Mouse (Mus musculus) forebrain, postnatal 0 days (tissue): ENCODE measurements around the gene Sugt1. TPM values are rescaled to one million over a fixed set of nuclear protein-coding genes. Genes with fewer than 3 reads are reported as not detected.

ENCODE experiments used
- ATAC-seq: fragments of 200-750 bp; cut with Nextera tagmentation; 2 replicates; pipeline ENCODE4 v1.8.0; 2017; ENCODE audit warnings: mild to moderate bottlenecking, moderate library complexity
- DNase-seq: peaks from one replicate; pipeline ENCODE4 v3.0.0-alpha.2; 2015
- H3K27ac ChIP-seq: fragments of 300-500 bp; sonication (generic); 2 replicates; pipeline ENCODE4 v1.5.1; 2014; ENCODE audit warnings: low read depth, mild to moderate bottlenecking, antibody characterized with exemption, low read length, moderate library complexity, mixed read lengths
- H3K27me3 ChIP-seq: fragments of 300-500 bp; sonication (generic); 2 replicates; pipeline ENCODE4 v1.6.1; 2014; ENCODE audit warnings: mild to moderate bottlenecking, low read length, mixed read lengths; ENCODE audit not compliant: insufficient read depth
- H3K36me3 ChIP-seq: fragments of 300-500 bp; sonication (generic); 2 replicates; pipeline ENCODE4 v1.6.1; 2014; ENCODE audit warnings: mild to moderate bottlenecking, moderate library complexity; ENCODE audit not compliant: insufficient read depth
- H3K4me1 ChIP-seq: fragments of 300-500 bp; sonication (generic); 2 replicates; pipeline ENCODE4 v1.6.1; 2014; ENCODE audit warnings: antibody characterized with exemption; ENCODE audit not compliant: insufficient read depth
- H3K4me2 ChIP-seq: fragments of 300-500 bp; sonication (generic); 2 replicates; pipeline ENCODE4 v1.6.1; 2014; ENCODE audit warnings: low read depth, mild to moderate bottlenecking, moderate library complexity
- H3K4me3 ChIP-seq: fragments of 300-500 bp; sonication (generic); 2 replicates; pipeline ENCODE4 v1.5.1; 2014; ENCODE audit warnings: low read depth, low read length, mixed read lengths
- H3K9ac ChIP-seq: fragments of 300-500 bp; sonication (generic); 2 replicates; pipeline ENCODE4 v1.6.1; 2014; ENCODE audit warnings: mild to moderate bottlenecking
- H3K9me3 ChIP-seq: fragments of 300-500 bp; sonication (generic); 2 replicates; pipeline ENCODE4 v1.6.1; 2016; ENCODE audit warnings: low read length
- CTCF ChIP-seq: sonication (generic); IDR thresholded peaks from 2 replicates; pipeline ENCODE4 v1.5.1; 2016; ENCODE audit warnings: antibody characterized with exemption, control low read depth, low read depth
- WGBS: fragments of 180-500 bp; shearing (Covaris S2); extraction: QIAGEN DNeasy Blood & Tissue Kit; methylation state at CpG from one replicate; pipeline ENCODE4 v1.1.7; 2014; 5-methylcytosine and 5-hydroxymethylcytosine counted together
- polyA plus RNA-seq: library from polyadenylated mRNA; unstranded; fragments of >200 nt; fragmentation: Nextera tagmentation; extraction: Ambion mirVana; gene quantifications from 2 replicates; pipeline ENCODE4 v1.2.1, GENCODE M21; 2015
- total RNA-seq: library from RNA; depleted of rRNA; stranded (reverse); fragments of >200 nt; gene quantifications from 2 replicates; pipeline ENCODE4 v1.2.3, GENCODE M21; 2014

Gene Sugt1
- total and polyA plus RNA-seq, 2 experiments from 2014 or later = 41.5 to 93.7 TPM

GRCm38 (mm10) chr14:79632330-79632729 lies 44.8 kb downstream of the Sugt1 start:
- H3K9ac ChIP-seq = no peak overlapping the region
- 67% methylated on average over 6 of the region's 6 CpGs for whole genome bisulfite sequencing
- H3K4me1 ChIP-seq = no peaks in the 10 kb centered on the region
- no peak for DNase-seq
- peaks cover 10% of the 10 kb centered on the region for H3K36me3 ChIP-seq
- no peak for ATAC-seq
- H3K27me3 ChIP-seq = no peaks in the 10 kb centered on the region
- no peak for TF ChIP-seq CTCF
- H3K9me3 ChIP-seq = no peaks in the 10 kb centered on the region
- no peak overlapping the region for H3K4me2 ChIP-seq
- no peak overlapping the region; the same call in 1 of the 2 replicates for H3K27ac ChIP-seq
- no peak overlapping the region for H3K4me3 ChIP-seq

GRCm38 (mm10) chr14:79633196-79633595 lies 45.7 kb downstream of the Sugt1 start:
- Histone ChIP-seq H3K4me1 (no peaks in the 10 kb centered on the region), H3K27me3 (no peaks in the 10 kb centered on the region), H3K9ac (no peak overlapping the region), H3K4me2 (no peak overlapping the region), H3K4me3 (no peak overlapping the region), H3K9me3 (no peaks in the 10 kb centered on the region), H3K36me3 (peaks cover 10% of the 10 kb centered on the region), H3K27ac (no peak overlapping the region)
- DNase-seq (no peak), ATAC-seq (no peak)
- WGBS = 95% methylated on average over 2 of the region's 2 CpGs
- TF ChIP-seq CTCF = no peak

GRCm38 (mm10) chr14:79636814-79637213 lies 49.3 kb downstream of the Sugt1 start:
- H3K4me1 ChIP-seq = no peaks in the 10 kb centered on the region
- ATAC-seq (no peak), DNase-seq (no peak)
- no peaks in the 10 kb centered on the region for H3K27me3 ChIP-seq
- H3K9ac ChIP-seq = no peak overlapping the region
- H3K27ac ChIP-seq = no peak overlapping the region
- no peaks in the 10 kb centered on the region for H3K36me3 ChIP-seq
- no peak overlapping the region for H3K4me2 ChIP-seq
- no peak for TF ChIP-seq CTCF
- H3K4me3 ChIP-seq = no peak overlapping the region
- 80% methylated on average over 4 of the region's 4 CpGs for WGBS
- H3K9me3 ChIP-seq = no peaks in the 10 kb centered on the region

GRCm38 (mm10) chr14:79642063-79642462 lies 54.6 kb downstream of the Sugt1 start:
- no peak for DNase-seq
- Histone ChIP-seq H3K4me3 (no peak overlapping the region), H3K9me3 (no peaks in the 10 kb centered on the region), H3K4me2 (no peak overlapping the region), H3K27me3 (no peaks in the 10 kb centered on the region), H3K36me3 (no peaks in the 10 kb centered on the region), H3K27ac (no peak overlapping the region), H3K9ac (no peak overlapping the region), H3K4me1 (no peaks in the 10 kb centered on the region)
- no peak for TF ChIP-seq CTCF
- 71% methylated on average over 9 of the region's 9 CpGs for WGBS
- no peak for ATAC-seq

GRCm38 (mm10) chr14:79645378-79645777 lies 57.9 kb downstream of the Sugt1 start:
- Histone ChIP-seq H3K27ac (no peak overlapping the region), H3K36me3 (no peaks in the 10 kb centered on the region), H3K27me3 (no peaks in the 10 kb centered on the region), H3K9ac (no peak overlapping the region), H3K4me3 (no peak overlapping the region), H3K9me3 (no peaks in the 10 kb centered on the region), H3K4me2 (no peak overlapping the region), H3K4me1 (no peaks in the 10 kb centered on the region)
- DNase-seq (no peak), ATAC-seq (no peak)
- TF ChIP-seq CTCF = no peak
- WGBS = 40% methylated on average over 11 of the region's 11 CpGs

GRCm38 (mm10) chr14:79649680-79650079 lies 62.2 kb downstream of the Sugt1 start:
- Histone ChIP-seq H3K4me1 (no peaks in the 10 kb centered on the region), H3K9ac (no peak overlapping the region), H3K4me2 (no peak overlapping the region), H3K27me3 (no peaks in the 10 kb centered on the region), H3K4me3 (no peak overlapping the region), H3K36me3 (no peaks in the 10 kb centered on the region), H3K27ac (no peak overlapping the region), H3K9me3 (no peaks in the 10 kb centered on the region)
- no peak for ATAC-seq
- no peak for DNase-seq
- WGBS = 61% methylated on average over 3 of the region's 3 CpGs
- no peak for TF ChIP-seq CTCF

- no peak overlapping the region for H3K9ac ChIP-seq
- no peaks in the 10 kb centered on the region for H3K9me3 ChIP-seq
- H3K36me3 ChIP-seq = no peaks in the 10 kb centered on the region
- TF ChIP-seq CTCF = no peak
- no peak overlapping the region for H3K4me3 ChIP-seq
- ATAC-seq (peak; percentile 36; the same call in 1 of the 2 replicates), DNase-seq (no peak)
- 72% methylated on average over 4 of the region's 4 CpGs for WGBS
- H3K27me3 ChIP-seq = no peaks in the 10 kb centered on the region
- H3K4me2 ChIP-seq = no peak overlapping the region
- H3K4me1 ChIP-seq = no peaks in the 10 kb centered on the region
- H3K27ac ChIP-seq = no peak overlapping the region
Measured at GRCm38 (mm10) chr14:79652654-79653053, 65.2 kb downstream of the Sugt1 start.

- H3K27ac ChIP-seq = peak overlapping the region; percentile 62
- H3K9me3 ChIP-seq = no peaks in the 10 kb centered on the region
- H3K4me1 ChIP-seq = peaks cover 10% of the 10 kb centered on the region; the same call in 1 of the 2 replicates
- DNase-seq = peak; percentile 60
- H3K4me3 ChIP-seq = no peak overlapping the region
- ATAC-seq = peak; percentile 83
- H3K36me3 ChIP-seq = no peaks in the 10 kb centered on the region
- peak overlapping the region; percentile 13; the same call in 1 of the 2 replicates for H3K4me2 ChIP-seq
- WGBS = 42% methylated on average over 5 of the region's 5 CpGs
- H3K9ac ChIP-seq = no peak overlapping the region
- no peaks in the 10 kb centered on the region for H3K27me3 ChIP-seq
- TF ChIP-seq CTCF = no peak
Measured at GRCm38 (mm10) chr14:79658286-79658685, 70.8 kb downstream of the Sugt1 start.
